Mouse (Mus musculus) megakaryocyte, embryonic 14.5 days (primary cell): ENCODE data around the gene Pitpnb.

Source experiments
- FLI1 ChIP-seq: IDR thresholded peaks from 2 replicates; pipeline ENCODE4 v1.6.1; 2012; ENCODE audit warnings: low read length, inconsistent platforms, mixed read lengths
- GATA1 ChIP-seq: IDR thresholded peaks from 3 replicates; pipeline ENCODE4 v1.6.1; 2012; ENCODE audit warnings: mixed read lengths, low read length, inconsistent platforms, borderline replicate concordance

GRCm38 (mm10) chr5:111313833-111314232, 16.7 kb upstream of the Pitpnb start:
- TF ChIP-seq GATA1 (no peak), FLI1 (no peak)
